Mouse (Mus musculus): Measurements from ENCODE around the gene Fbxl14. TPM values are rescaled to one million over a fixed set of nuclear protein-coding genes. Genes with fewer than 3 reads are reported as not detected.

The Fbxl14 gene
- polyA plus RNA-seq, 1 experiment from 2014 or later = 2.4 TPM

DNA sequence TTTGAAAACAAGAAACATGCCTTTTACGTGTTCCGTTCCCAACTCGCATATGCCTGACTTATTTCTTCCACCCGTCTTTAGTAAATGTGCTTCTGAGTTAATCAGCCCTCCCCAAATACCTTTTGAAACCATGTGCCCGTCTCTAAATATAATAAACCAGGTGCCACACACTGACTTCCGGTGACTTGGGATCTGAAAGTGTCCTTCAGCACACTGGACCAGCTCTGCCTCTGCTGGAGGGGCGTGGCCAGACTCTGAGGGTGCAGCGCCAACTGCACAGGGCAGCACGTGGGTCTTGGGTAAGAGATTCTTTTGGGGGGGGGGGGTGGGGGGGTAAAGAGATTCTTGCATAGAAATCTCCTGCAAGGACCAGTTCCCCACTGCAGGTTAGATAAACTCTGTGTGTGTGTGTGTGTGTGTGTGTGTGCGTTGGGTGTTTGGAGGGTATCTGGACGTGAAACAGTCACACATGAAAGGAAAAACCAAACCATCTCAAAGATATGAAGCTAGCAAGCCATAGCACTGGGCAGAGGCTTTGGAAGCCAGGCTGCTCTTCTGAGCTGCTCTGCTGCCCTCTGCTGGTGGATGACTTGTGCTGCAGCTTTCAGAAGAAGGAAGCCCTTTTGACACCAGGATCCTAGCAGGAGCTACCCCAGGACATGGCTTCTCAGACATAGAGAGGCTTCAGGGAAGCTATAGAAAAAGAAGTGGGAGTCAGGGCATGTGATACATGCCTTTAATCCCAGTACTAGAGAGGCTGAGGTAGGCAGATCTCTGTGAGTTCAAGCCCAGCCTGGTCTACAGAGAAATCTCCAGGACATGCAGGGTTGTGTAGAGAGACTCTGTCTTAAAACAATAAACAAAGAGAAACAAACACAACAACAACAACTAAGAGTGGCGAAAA is 35.5 kb upstream of the Fbxl14 start:
- TF ChIP-seq EP300 (IDR thresholded peaks at IDR 0.05; ENCODE audit: low read depth) (no peak), CTCF (IDR thresholded peaks at IDR 0.05; ENCODE audit: low read depth) (peak; percentile 96)
- H3K9me3 ChIP-seq (ENCODE audit: low read length) = no peaks in the 10 kb centered on the region
- no peak overlapping the region for H3K9ac ChIP-seq (replicated peaks)
- H3K4me2 ChIP-seq (ENCODE audit: low read depth, low read length) = peak overlapping the region; percentile 22; the same call in 1 of the 2 replicates
- ATAC-seq = peak; percentile 73
- no peak overlapping the region for H3K27ac ChIP-seq (ENCODE audit: low read depth)
- H3K4me3 ChIP-seq (ENCODE audit: low read depth, low read length) = no peak overlapping the region
- H3K27me3 ChIP-seq (ENCODE audit: insufficient read depth, low read length) = 0 out of 2 replicates have a peak, but pooled peaks cover 3% of the 10 kb centered on the region
- DNase-seq = peak; percentile 87
- 28% methylated on average over 12 of the region's 12 CpGs for WGBS (ENCODE audit: insufficient replicate concordance)
- 0 out of 2 replicates have a peak, but pooled peaks cover 3% of the 10 kb centered on the region for H3K4me1 ChIP-seq (ENCODE audit: insufficient read depth)
- H3K36me3 ChIP-seq (replicated peaks; ENCODE audit: insufficient read depth, low read length) = no peaks in the 10 kb centered on the region

- H3K4me3 ChIP-seq (ENCODE audit: low read depth, low read length) = no peak overlapping the region
- H3K4me2 ChIP-seq (ENCODE audit: low read depth, low read length) = no peak overlapping the region
- 0 out of 2 replicates have a peak, but pooled peaks cover 3% of the 10 kb centered on the region for H3K4me1 ChIP-seq (ENCODE audit: insufficient read depth)
- no peak overlapping the region for H3K27ac ChIP-seq (ENCODE audit: low read depth)
- no peaks in the 10 kb centered on the region for H3K9me3 ChIP-seq (ENCODE audit: low read length)
- H3K36me3 ChIP-seq (replicated peaks; ENCODE audit: insufficient read depth, low read length) = no peaks in the 10 kb centered on the region
- 59% methylated on average over 11 of the region's 11 CpGs for WGBS (ENCODE audit: insufficient replicate concordance)
- DNase-seq = no peak
- no peak overlapping the region for H3K9ac ChIP-seq (replicated peaks)
- no peak for ATAC-seq
- peaks cover 10% of the 10 kb centered on the region; the same call in 1 of the 2 replicates for H3K27me3 ChIP-seq (ENCODE audit: insufficient read depth, low read length)
- TF ChIP-seq CTCF (IDR thresholded peaks at IDR 0.05; ENCODE audit: low read depth) (no peak), EP300 (IDR thresholded peaks at IDR 0.05; ENCODE audit: low read depth) (no peak)
Observed at GRCm38 (mm10) chr6:119445671-119446607, 33.5 kb upstream of the Fbxl14 start.

GRCm38 (mm10) chr6:119448321-119449059 is 31.0 kb upstream of the Fbxl14 start:
- Histone ChIP-seq H3K9me3 (ENCODE audit: low read length) (no peaks in the 10 kb centered on the region), H3K27me3 (ENCODE audit: insufficient read depth, low read length) (peaks cover 19% of the 10 kb centered on the region), H3K4me3 (ENCODE audit: low read depth, low read length) (peak overlapping the region; percentile 36), H3K4me2 (ENCODE audit: low read depth, low read length) (peak overlapping the region; percentile 75), H3K36me3 (replicated peaks; ENCODE audit: insufficient read depth, low read length) (no peaks in the 10 kb centered on the region), H3K27ac (ENCODE audit: low read depth) (no peak overlapping the region), H3K4me1 (ENCODE audit: insufficient read depth) (0 out of 2 replicates have a peak, but pooled peaks cover 7% of the 10 kb centered on the region), H3K9ac (replicated peaks) (peak overlapping the region; percentile 16; the same call in 1 of the 2 replicates)
- DNase-seq (no peak), ATAC-seq (peak; percentile 40; the same call in 1 of the 2 replicates)
- 14% methylated on average over 18 of the region's 18 CpGs for WGBS (ENCODE audit: insufficient replicate concordance)
- TF ChIP-seq EP300 (IDR thresholded peaks at IDR 0.05; ENCODE audit: low read depth) (no peak), CTCF (IDR thresholded peaks at IDR 0.05; ENCODE audit: low read depth) (no peak)

- Histone ChIP-seq H3K4me1 (ENCODE audit: insufficient read depth) (0 out of 2 replicates have a peak, but pooled peaks cover 7% of the 10 kb centered on the region), H3K27me3 (ENCODE audit: insufficient read depth, low read length) (peaks cover 19% of the 10 kb centered on the region), H3K9ac (replicated peaks) (peak overlapping the region; percentile 16; the same call in 1 of the 2 replicates), H3K9me3 (ENCODE audit: low read length) (no peaks in the 10 kb centered on the region), H3K27ac (ENCODE audit: low read depth) (no peak overlapping the region), H3K4me3 (ENCODE audit: low read depth, low read length) (peak overlapping the region; percentile 36), H3K4me2 (ENCODE audit: low read depth, low read length) (peak overlapping the region; percentile 75), H3K36me3 (replicated peaks; ENCODE audit: insufficient read depth, low read length) (no peaks in the 10 kb centered on the region)
- WGBS (ENCODE audit: insufficient replicate concordance) = 4% methylated on average over 23 of the region's 23 CpGs
- peak; percentile 71 for DNase-seq
- no peak for TF ChIP-seq EP300 (IDR thresholded peaks at IDR 0.05; ENCODE audit: low read depth)
- peak; percentile 67 for TF ChIP-seq CTCF (IDR thresholded peaks at IDR 0.05; ENCODE audit: low read depth)
- peak; percentile 72 for ATAC-seq
Observed at GRCm38 (mm10) chr6:119449060-119449499, 30.4 kb upstream of the Fbxl14 start.
